15 mouse cellular contexts compared by ENCODE assay signal in genomic region chr13:84062616-84063015, GRCm38 (mm10).
DNase-seq lines count a peak whose midpoint lies in the region; ATAC-seq lines count a peak whose summit lies in the region.
"Had no signal": no experiment of that assay in that cellular context is flagged by ENCODE, and none has a peak within 500 bp of the region (broad histone marks: within the 10 kb centered on the region; RNA-seq: fewer than 3 reads in every experiment).

No protein-coding gene starts in this region.

- H3K4me2 ChIP-seq in hindbrain, embryonic 13.5 days: peak overlapping the region; percentile 53
- peak overlapping the region; percentile 50 for H3K4me2 ChIP-seq in midbrain, embryonic 16.5 days (ENCODE audit: low read length)
- H3K4me2 ChIP-seq: embryonic facial prominence, embryonic 15.5 days; liver, embryonic 11.5 days had no signal

- no peaks in the 10 kb centered on the region for H3K36me3 ChIP-seq in forebrain, embryonic 10.5 days (replicated peaks)
- no peaks in the 10 kb centered on the region for H3K36me3 ChIP-seq in hindbrain, embryonic 13.5 days
- no peaks in the 10 kb centered on the region for H3K36me3 ChIP-seq in midbrain, embryonic 16.5 days (ENCODE audit: control insufficient read depth, insufficient read depth, low read length)
- H3K36me3 ChIP-seq: embryonic facial prominence, embryonic 15.5 days had no signal

- WGBS in forebrain, embryonic 10.5 days: 67% methylated on average over 2 of the region's 2 CpGs
- WGBS in hindbrain, embryonic 13.5 days: 31% methylated on average over 2 of the region's 2 CpGs
- WGBS in midbrain, embryonic 16.5 days: 22% methylated on average over 2 of the region's 2 CpGs

- peak overlapping the region; percentile 72 for H3K9ac ChIP-seq in hindbrain, embryonic 13.5 days
- peak overlapping the region; percentile 48 for H3K9ac ChIP-seq in midbrain, embryonic 16.5 days (ENCODE audit: low read depth, low read length)
- H3K9ac ChIP-seq: embryonic facial prominence, embryonic 15.5 days had no signal

- no peaks in the 10 kb centered on the region for H3K9me3 ChIP-seq in forebrain, embryonic 10.5 days
- H3K9me3 ChIP-seq in hindbrain, embryonic 13.5 days: no peaks in the 10 kb centered on the region
- H3K9me3 ChIP-seq in midbrain, embryonic 16.5 days (replicated peaks; ENCODE audit: control insufficient read depth, low read length, poor library complexity, severe bottlenecking): no peaks in the 10 kb centered on the region
- H3K9me3 ChIP-seq: embryonic facial prominence, embryonic 15.5 days had no signal

- H3K27ac ChIP-seq in forebrain, embryonic 10.5 days: peak overlapping the region; percentile 91
- H3K27ac ChIP-seq in hindbrain, embryonic 13.5 days: peak overlapping the region; percentile 96
- peak overlapping the region; percentile 90 for H3K27ac ChIP-seq in midbrain, embryonic 16.5 days (ENCODE audit: low read length)
- H3K27ac ChIP-seq: embryonic facial prominence, embryonic 15.5 days; heart, adult 2 months had no signal

- no peak for ATAC-seq in hindbrain, embryonic 13.5 days (ENCODE audit: low FRiP score)
- ATAC-seq in midbrain, embryonic 16.5 days: no peak
- ATAC-seq: intestine, postnatal 0 days; lung, postnatal 0 days had no signal

- no peaks in the 10 kb centered on the region for H3K27me3 ChIP-seq in forebrain, embryonic 10.5 days (ENCODE audit: poor library complexity, severe bottlenecking)
- H3K27me3 ChIP-seq in hindbrain, embryonic 13.5 days: no peaks in the 10 kb centered on the region
- H3K27me3 ChIP-seq in midbrain, embryonic 16.5 days (ENCODE audit: control insufficient read depth, insufficient read depth, low read depth, low read length): no peaks in the 10 kb centered on the region
- H3K27me3 ChIP-seq: embryonic facial prominence, embryonic 15.5 days had no signal

- DNase-seq in cerebellum, adult 9-10 months: peak; percentile 53
- DNase-seq in cerebellum, adult 11-12 months: no peak
- no peak for DNase-seq in forebrain, embryonic 10.5 days (ENCODE audit: extremely low spot score, low spot score)
- no peak for DNase-seq in lung, postnatal 25 days (ENCODE audit: low spot score)
- DNase-seq in kidney, postnatal 14 days: no peak
- no peak for DNase-seq in urinary bladder, adult 2 months (ENCODE audit: low spot score)
- DNase-seq: heart, adult 2 months; heart, postnatal 10 days; thymus, adult 18-20 months had no signal

- no peak overlapping the region for H3K4me3 ChIP-seq in forebrain, embryonic 10.5 days
- H3K4me3 ChIP-seq in hindbrain, embryonic 13.5 days: peak overlapping the region; percentile 36
- H3K4me3 ChIP-seq in midbrain, embryonic 16.5 days (ENCODE audit: low read depth, low read length): peak overlapping the region; percentile 25; the same call in 1 of the 2 replicates
- H3K4me3 ChIP-seq: embryonic facial prominence, embryonic 15.5 days; heart, adult 2 months had no signal

- H3K4me1 ChIP-seq in forebrain, embryonic 10.5 days: peaks cover 98% of the 10 kb centered on the region
- peaks cover 62% of the 10 kb centered on the region for H3K4me1 ChIP-seq in hindbrain, embryonic 13.5 days (replicated peaks)
- peaks cover 50% of the 10 kb centered on the region for H3K4me1 ChIP-seq in midbrain, embryonic 16.5 days (ENCODE audit: control insufficient read depth, insufficient read depth, low read length)
- H3K4me1 ChIP-seq: embryonic facial prominence, embryonic 15.5 days had no signal
